Mouse (Mus musculus) left cerebral cortex, postnatal 36 days (tissue): ENCODE results near the gene Atg7. TPM values are rescaled to one million over a fixed set of nuclear protein-coding genes. Genes with fewer than 3 reads are reported as not detected.

Source experiments
- DNase-seq, 2 experiments: peaks; one replicate each; pipeline ENCODE4 v3.0.0; 2021 to 2022; ENCODE audit warnings: low spot score in 2 of 2, mixed read lengths in 1 of 2
- intact Hi-C: fragments of 180-260 bp; cut with DNase I; formaldehyde crosslinking; loops from one replicate; pipeline ENCODE4 v1.15.1; 2025
- total RNA-seq, 2 experiments: library from RNA; stranded (reverse); gene quantifications; 2 replicates each; pipeline ENCODE4 v1.2.3; 2021

Gene Atg7
- total RNA-seq, 2 experiments from 2014 or later: 24.8 to 25.3 TPM

- no peak for DNase-seq
- intact Hi-C loops: no loop called here
These were observed 192.9 kb downstream of the Atg7 start for GRCm38 (mm10) chr6:114835752-114836151.

GRCm38 (mm10) chr6:114836433-114836832 lies 193.5 kb downstream of the Atg7 start:
- no peak for DNase-seq
- intact Hi-C loops: no loop called here

- DNase-seq: no peak
- intact Hi-C loops: no loop called here
These were observed 196.0 kb downstream of the Atg7 start for GRCm38 (mm10) chr6:114838872-114839271.

GRCm38 (mm10) chr6:114840012-114840411 lies 197.1 kb downstream of the Atg7 start:
- no peak for DNase-seq
- intact Hi-C loops: no loop called here

GRCm38 (mm10) chr6:114842131-114842530 lies 199.2 kb downstream of the Atg7 start:
- DNase-seq: no peak
- intact Hi-C loops: no loop called here

GRCm38 (mm10) chr6:114842863-114843262 lies 200.0 kb downstream of the Atg7 start:
- intact Hi-C loops: no loop called here
- no peak for DNase-seq

- no peak for DNase-seq
- intact Hi-C loops: no loop called here
These were observed 203.4 kb downstream of the Atg7 start for GRCm38 (mm10) chr6:114846153-114846772.

- DNase-seq: no peak
- intact Hi-C loops: no loop called here
These were observed 204.8 kb downstream of the Atg7 start for GRCm38 (mm10) chr6:114847582-114848174.

GRCm38 (mm10) chr6:114848761-114849160 lies 205.9 kb downstream of the Atg7 start:
- intact Hi-C loops: no loop called here

GRCm38 (mm10) chr6:114849787-114850186 lies 206.9 kb downstream of the Atg7 start:
- intact Hi-C loops: no loop called here

More at GRCm38 (mm10) chr6:114848761-114849160, 205.9 kb downstream of the Atg7 start:
- DNase-seq: no peak

GRCm38 (mm10) chr6:114851688-114852087 lies 208.8 kb downstream of the Atg7 start:
- intact Hi-C loops: no loop called here
- DNase-seq: no peak

More at GRCm38 (mm10) chr6:114849787-114850186, 206.9 kb downstream of the Atg7 start:
- no peak for DNase-seq

- intact Hi-C loops: no loop called here
- DNase-seq: no peak
These were observed 209.8 kb downstream of the Atg7 start for GRCm38 (mm10) chr6:114852739-114853138.

- DNase-seq: no peak
- intact Hi-C loops: no loop called here
These were observed 211.5 kb downstream of the Atg7 start for GRCm38 (mm10) chr6:114854368-114854767.

GRCm38 (mm10) chr6:114855644-114856043 lies 212.7 kb downstream of the Atg7 start:
- intact Hi-C loops: no loop called here
- DNase-seq: no peak

GRCm38 (mm10) chr6:114856501-114856900 lies 213.6 kb downstream of the Atg7 start:
- DNase-seq: no peak
- intact Hi-C loops: no loop called here

- intact Hi-C loops: no loop called here
- DNase-seq: no peak
These were observed 215.3 kb downstream of the Atg7 start for GRCm38 (mm10) chr6:114857996-114858721.

- intact Hi-C loops: no loop called here
- DNase-seq: no peak
These were observed 215.8 kb downstream of the Atg7 start for GRCm38 (mm10) chr6:114858722-114859053.

- intact Hi-C loops: no loop called here
These were observed 218.0 kb downstream of the Atg7 start for GRCm38 (mm10) chr6:114860677-114861568.

GRCm38 (mm10) chr6:114861591-114861990 lies 218.7 kb downstream of the Atg7 start:
- no peak for DNase-seq
- intact Hi-C loops: no loop called here

More at GRCm38 (mm10) chr6:114860677-114861568, 218.0 kb downstream of the Atg7 start:
- no peak for DNase-seq

GRCm38 (mm10) chr6:114862046-114862445 lies 219.1 kb downstream of the Atg7 start:
- DNase-seq: no peak
- intact Hi-C loops: no loop called here
